Mouse (Mus musculus) kidney, postnatal 10 days (tissue): ENCODE results near the gene Cd55b.
A peak's percentile ranks its signal among the peaks of the same experiment; 100 is the strongest.
"Not testable (repeated sequence)": the region's sequence is repeated elsewhere in the genome, so short reads cannot be mapped to it uniquely, and the experiment has no call there.

Experiments used
- DNase-seq: peaks from one replicate; pipeline ENCODE4 v3.0.0; 2021; ENCODE audit warnings: mixed read lengths

The Cd55b gene

DNA sequence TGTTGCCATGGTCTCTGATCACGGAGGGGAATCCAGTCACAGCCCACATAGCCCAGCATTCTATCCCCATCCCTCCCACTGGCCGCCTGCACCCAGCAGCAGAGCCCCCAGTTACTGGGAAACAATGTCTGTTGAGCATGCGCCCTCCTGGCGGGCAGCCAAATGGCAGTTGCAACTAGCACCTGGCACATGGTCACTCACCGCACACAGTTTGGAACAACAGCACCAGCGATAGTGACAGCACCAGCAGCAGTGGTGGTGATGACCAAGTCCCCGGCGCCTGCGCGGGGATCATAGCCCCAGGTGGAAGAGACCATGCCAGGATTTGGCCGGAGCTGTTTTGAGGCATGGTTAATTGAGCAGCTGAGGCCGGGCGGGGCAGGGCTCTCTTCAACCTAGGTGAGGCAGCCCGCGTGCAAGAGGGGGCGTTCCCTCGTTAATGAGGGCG, at the start of gene Cd55b:
Gene Cd55b (minus strand): TSS at position 346 of the 448 bp plus-strand sequence.
- peak; percentile 34 for DNase-seq

DNA sequence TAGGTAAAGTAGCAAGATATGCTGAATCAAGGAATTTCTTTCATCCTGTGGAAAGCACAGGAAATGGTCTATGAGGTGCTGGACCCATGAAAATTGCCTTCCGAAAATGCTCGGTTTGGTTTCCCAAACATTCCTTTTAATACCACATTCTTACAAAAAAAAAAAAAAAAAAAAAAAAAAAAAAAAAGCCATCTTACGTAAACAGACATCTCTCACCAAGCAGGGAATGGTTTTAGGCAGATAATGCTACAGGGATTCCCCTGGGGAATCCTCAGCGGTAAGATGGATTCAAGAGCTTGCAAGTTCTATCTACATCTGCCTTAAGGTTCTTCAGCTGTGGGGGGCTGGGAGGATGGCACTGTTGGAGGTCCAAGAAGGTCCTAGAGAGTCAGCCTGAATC, 47.3 kb upstream of the Cd55b start:
- DNase-seq: no peak

DNA sequence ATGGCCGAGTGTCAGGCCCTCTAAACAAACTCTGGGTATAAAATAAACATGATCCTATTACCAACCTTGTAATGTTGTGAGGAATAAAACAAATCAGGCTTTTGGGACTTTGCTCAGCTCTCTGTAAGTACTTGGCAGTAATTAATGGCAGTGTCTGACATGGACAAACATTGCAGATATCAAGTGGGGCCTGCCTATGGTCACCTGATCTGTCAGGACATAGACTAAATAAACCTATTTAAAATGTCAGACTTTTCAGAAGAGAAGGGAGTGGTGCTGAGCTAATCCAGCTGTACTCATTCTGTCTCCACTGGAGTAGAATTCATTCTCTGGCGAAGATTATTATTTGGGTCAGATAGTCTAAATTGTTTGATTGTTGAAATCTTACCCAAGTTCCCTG, 44.6 kb upstream of the Cd55b start:
- DNase-seq: no peak

DNA sequence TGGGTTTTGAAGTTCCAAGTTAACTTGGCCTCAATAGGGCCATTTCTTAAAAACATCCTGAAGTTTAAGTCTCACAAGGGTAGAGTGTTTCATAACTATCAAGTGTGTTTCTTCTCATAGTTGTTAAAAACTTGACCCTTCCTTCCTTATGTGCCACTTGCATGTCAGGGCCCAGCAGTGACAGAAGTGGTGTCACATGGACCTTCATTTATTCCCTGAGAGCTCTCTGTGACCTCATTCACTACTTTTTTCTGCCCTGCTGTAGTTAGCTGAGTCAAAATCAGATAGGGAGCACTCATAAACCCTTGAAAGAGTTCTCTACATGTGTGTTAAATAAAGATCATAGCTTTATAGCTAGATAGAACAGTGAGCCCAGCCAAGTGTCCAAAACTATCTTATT, 41.4 kb upstream of the Cd55b start:
- DNase-seq: no peak

DNA sequence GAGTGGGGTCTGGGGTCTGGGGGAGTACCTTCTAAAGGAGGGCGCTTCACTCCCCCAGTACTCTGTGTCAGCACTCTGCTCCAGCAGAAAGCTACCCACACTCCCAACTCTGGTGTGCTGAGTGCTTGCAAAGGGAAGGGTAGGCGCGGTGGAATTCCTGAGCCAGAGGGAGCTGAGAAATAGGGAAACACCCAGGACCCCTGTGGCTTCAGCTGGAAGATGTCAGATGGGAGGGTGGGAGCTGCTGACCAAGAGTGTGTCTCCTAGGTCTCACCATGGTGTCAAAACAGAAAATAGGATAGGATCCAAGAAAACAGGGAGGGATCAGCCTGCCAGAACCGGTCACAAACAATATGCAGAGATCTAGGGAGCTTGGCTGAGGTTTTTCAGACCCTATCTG, 40.1 kb upstream of the Cd55b start:
- DNase-seq: no peak

DNA sequence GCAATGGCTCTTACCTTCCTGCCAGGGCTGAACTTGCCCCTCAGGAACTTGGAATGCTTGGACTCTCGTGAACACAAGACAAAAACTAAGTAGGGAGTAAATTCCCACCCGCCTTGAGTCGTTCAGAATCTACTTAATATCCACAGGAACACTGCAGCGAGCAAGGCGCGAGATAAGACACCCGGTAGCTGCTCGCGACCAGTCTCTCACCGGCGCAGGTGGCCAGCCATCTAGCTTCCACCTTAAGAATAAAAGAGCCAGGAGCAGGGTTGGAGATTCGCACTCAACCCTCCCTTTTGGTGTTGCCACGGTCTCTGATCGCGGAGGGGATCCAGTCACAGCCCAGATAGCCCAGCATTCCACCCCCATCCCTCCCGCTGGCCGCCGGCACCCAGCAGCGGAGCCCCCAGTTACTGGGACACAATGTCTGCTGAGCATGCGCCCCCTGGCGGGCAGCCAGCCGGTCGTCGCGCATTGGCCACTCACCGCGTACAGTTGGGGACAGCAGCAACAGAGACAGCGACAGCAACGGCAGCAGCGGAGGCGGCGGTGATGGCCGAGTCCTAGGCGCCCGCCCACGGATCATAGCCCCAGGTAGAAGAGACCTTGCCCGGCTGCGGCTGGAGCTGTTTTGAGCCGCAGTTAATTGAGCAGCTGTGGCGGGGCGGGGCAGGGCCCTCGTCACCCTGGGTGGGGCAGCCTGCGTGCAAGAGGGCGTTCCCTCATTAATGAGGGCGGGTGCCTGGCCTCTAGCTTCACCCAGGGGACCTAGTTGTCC, 39.5 kb upstream of the Cd55b start, which contains the start of gene Cd55:
Gene Cd55 (minus strand): TSS at position 661 of the 778 bp plus-strand sequence.
- peak; percentile 93 for DNase-seq

DNA sequence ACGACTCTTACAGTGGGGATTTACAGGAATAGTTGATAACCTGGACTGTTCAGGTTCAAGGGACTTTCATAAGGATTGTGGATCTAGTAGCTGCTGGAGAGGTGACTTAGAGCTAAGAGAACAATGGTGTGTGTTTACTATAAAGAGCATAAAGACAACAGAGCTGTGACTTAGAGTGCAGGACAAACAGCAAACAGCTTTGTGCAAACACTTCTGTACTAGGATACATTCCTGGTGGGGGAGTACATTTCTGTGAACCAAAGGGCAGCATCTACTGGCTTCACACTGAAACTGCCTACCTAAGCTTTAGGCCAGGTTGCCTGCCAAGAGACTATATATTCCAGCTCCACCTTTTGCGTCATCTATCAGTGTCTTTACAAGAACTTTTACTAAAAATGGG, 32.3 kb upstream of the Cd55b start:
- no peak for DNase-seq

DNA sequence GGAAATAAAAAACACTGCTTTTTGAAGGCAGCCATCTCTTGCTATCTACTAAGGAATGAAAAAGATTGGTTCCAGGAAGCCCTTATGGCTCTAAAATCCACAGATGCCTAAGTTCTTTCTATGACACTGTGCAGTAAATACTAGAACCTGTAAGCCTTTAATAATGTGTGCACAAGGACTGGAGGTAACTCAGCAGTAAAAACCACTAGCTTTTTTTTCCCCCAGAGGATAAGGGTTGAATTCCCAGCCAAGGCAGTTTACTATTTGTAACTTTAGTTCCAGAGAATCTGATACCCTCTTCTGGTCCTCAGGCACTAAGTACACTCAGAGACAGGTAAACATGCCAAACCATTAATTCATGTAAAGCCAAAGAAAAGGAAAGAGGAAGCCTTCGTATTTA, 20.1 kb upstream of the Cd55b start:
- DNase-seq: not testable (repeated sequence)

DNA sequence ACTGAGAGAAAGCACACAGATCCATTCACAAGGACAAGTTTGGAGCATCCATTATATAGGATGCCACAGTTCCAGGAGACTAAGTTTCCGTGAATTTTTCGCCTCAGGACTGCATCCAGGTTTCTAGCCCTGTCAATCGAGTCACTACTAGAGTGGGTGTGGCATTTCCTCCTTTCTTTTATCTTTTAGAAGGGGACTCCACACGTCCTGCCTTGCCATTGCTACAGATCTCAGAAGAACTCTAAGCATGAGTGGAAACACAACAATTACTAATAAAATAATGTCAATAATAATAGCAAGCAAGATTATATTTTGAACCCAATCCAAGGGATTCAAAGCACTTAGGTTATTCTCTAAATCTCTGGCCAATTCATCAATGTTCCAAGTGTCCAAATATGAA, 8.1 kb upstream of the Cd55b start:
- no peak for DNase-seq

DNA sequence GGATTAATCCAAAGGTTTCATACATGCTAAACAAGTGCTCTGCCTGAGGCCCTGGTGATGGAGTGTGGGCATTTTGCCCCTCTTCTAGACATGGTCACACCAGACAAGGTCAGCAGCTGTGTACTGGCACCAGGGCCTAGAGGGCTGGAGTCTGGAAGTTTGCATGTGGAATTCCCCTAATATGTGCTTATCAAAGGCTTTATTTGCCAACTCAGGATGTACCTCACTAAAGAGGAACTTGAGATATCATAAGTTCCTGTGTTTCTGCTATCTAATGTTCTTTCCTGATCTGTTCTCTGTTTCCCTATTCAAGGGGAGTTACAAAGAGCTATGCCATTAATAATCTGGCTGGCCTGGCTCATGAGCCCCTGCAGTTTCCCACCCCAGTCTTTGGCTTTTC, 5.9 kb upstream of the Cd55b start:
- not testable (repeated sequence) for DNase-seq

DNA sequence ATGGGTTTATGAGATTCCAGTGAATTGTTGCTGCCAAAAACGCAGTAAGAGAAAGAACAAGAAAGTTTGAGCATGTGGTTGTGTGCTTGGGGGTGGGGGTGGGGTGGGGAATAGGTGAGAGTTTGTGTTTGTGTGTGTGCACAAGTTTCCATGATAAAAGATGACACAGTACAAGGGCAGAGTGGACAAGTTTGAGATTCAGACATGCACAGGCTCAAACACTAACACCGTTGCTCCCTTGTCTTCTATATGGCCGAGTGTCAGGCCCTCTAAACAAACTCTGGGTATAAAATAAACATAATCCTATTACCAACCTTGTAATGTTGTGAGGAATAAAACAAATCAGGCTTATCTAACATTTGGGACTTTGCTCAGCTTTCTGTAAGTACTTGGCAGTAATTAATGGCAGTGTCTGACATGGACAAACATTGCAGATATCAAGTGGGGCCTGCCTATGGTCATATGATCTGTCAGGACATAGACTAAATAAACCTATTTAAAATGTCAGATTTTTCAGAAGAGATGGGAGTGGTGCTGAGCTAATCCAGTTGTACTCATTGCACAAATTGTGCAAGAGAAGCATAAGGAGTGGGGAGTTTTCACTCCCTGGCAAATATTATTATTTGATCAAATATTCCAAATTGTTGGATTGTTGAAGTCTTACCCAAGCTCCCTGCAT, 4.5 kb upstream of the Cd55b start:
- DNase-seq: not testable (repeated sequence)

DNA sequence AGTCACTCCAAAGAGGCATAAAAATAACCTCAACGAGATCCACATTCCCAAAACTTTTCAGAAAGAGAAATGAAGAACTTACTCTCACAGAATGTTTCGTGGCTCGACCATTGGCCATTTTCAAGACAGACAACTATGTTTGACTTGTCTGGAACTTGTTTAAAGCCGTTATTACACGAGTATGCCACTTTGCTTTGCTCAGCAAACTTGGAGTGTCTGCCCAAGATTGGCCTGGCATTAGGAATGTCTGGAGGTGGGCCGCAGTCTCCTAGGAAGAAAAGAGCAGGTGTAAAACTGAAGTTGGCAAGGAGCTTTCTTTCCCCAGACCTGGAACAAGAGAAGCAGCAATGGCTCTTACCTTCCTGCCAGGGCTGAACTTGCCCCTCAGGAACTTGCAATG, 776 bp downstream of the Cd55b start:
- not testable (repeated sequence) for DNase-seq

DNA sequence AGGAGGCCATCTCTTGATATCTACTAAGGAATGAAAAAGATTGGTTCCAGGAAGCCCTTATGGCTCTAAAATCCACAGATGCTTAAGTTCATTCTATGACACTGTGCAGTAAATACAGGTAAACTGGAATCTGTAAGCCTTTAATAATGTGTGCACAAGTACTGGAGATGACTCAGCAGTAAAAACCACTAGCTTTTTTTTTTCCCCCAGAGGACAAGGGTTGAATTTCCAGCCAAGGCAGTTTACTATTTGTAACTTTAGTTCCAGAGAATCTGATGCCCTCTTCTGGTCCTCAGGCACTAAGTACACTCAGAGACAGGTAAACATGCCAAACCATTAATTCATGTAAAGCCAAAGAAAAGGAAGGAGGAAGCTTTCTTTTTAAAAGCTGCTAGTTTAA, 25.7 kb downstream of the Cd55b start:
- not testable (repeated sequence) for DNase-seq

DNA sequence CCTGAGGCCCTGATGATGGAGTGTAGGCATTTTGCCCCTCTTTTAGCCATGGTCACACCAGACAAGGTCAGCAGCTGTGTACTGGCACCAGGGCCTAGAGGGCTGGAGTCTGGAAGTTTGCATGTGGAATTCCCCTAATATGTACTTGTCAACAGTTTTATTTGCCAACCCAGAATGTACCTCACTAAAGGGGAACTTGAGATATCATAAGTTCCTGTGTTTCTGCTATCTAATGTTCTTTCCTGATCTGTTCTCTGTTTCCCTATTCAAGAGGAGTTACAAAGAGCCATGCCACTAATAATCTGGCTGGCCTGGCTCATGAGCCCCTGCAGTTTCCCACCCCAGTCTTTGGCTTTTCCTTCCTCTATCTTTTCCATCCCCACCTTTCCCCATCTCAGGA, 35.5 kb downstream of the Cd55b start:
- not testable (repeated sequence) for DNase-seq

DNA sequence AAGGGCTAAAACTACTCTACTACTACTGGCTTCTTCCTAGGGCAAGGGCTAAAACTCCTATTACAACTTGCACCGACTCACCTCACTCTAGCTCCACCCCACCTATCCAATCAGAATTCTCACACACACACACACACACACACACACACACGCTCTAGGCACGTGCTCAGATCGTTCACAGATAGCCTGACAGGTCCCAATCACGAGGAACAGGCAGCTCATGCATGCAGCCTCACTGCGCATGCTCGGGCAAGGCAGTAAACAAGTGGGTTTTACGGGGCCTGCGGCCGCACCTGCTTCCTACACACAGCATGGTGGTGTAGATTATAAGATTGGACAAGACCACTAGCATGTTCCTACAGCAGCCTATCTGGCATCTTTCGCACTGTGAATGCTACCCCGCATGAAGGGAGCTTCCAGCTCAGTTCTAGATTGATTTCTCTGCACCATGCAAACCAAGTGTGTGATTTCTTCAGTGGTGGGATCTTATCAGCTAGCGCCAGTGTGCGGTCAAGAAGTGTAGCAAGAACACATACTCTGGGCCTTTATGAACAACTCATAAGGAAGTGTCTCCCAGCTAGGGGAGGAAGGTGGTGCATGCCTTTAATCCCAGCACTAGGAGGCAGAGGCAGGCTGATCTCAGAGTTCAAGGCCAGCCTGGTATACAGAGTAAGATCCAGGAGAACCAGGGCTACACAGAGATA, 44.9 kb downstream of the Cd55b start:
- no peak for DNase-seq

DNA sequence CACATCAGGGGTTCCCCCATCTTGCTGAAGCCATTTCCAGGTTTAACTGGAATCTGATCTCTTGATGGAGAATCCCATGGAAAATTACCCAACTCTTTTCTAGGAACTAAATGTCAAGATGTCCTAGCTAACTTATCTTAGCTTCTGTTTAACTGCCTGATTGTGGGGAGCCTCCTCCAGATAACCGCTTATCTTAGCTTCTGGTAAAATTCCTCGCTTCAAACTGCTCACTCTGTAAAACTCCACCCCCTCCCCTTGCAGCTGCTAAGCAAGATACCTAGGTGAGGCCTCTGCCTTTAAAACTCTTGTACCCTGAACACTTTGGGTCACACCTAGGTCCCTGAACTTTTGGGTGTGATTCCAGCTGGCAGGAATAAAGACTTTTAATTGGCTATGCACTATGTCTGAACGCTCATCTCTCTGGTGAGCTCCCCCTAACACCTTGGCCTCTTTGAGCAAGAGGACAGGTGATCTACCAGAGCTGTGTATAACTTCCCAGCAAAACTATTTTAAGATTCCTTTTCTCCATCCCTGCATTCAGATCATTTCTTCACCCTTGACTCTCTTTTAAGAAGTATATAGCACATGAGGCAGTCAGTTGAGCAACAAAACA, 48.5 kb downstream of the Cd55b start:
- DNase-seq: no peak

DNA sequence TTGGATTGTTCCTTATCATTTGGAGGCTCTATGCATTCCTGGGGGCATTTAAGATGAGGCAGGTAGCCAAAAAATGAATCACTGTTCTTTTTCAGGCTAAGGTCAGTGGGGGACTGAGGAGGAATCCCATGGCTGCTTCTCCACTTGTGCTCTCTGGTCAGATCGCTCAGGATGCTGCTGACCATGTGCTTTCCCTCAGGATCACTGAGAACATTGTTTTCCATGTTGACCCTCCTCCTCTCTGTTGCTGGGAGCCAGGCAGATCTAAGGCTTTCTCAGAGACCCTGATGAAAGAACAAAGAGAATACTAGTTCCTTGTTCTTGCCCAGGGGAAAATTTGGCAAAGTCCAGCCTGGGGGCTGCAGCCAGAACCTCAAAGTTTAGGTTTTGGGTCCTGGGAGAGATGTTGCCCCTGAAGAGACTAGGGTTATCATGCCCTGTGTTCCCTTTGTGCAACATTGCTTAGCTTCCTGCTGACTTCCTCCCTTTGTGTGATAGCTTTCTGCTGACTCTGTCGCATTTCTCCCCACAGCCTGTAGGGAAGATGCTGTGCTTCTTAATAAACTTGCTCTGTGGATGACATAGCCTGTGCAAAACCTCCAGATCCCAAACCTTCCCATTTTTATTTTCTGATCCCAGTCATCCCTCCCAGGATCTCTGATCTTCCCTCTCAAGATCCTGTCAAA, 49.3 kb downstream of the Cd55b start:
- DNase-seq: no peak

DNA sequence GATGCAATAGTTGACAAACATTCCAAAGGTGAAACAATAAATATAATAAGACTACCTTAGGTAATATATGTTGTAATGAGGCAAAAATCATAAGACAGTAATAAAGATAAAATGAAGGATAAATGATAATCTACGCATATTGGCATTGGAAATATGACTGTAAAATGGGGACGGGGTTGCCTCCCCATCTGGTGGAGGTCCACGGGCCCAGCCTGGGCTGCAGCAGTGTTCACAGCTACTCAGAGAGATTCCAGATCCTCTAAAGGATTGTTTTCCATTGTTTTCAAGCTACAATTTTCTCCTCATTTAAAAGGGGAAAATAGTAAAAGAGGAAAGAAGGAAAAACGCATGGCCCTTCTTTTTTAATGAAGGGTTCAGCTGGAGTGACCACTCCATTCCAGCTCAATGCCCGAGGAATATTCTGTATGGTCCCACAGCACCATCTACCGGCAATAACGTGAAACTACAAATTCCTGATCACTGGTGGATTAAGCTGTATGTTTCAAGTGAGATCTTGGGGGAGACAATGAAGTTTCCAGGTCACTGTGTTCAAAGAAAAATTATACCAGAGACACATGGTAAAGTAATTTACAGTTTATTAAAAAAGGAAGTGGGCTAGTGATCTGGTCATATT, 50.8 kb downstream of the Cd55b start:
- peak; percentile 59 for DNase-seq

DNA sequence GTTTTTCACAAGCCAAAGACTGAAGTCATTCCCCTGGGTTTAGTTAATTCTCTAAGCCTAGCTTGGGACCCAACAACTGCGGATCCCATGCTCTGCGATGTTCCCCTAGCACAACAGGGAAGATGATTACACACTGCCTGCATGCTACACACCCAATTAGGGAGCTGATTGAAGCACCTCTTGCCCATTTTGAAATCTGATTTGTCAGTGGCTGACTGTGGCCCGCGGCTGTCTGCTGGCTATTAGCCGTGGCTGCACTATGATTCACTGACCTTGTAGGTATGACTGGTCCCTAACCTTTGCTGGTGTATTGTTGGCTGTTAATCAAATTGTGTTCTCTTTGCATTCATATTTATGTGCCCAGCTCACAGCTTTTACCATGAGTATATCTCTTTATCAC, 51.5 kb downstream of the Cd55b start:
- DNase-seq: no peak

DNA sequence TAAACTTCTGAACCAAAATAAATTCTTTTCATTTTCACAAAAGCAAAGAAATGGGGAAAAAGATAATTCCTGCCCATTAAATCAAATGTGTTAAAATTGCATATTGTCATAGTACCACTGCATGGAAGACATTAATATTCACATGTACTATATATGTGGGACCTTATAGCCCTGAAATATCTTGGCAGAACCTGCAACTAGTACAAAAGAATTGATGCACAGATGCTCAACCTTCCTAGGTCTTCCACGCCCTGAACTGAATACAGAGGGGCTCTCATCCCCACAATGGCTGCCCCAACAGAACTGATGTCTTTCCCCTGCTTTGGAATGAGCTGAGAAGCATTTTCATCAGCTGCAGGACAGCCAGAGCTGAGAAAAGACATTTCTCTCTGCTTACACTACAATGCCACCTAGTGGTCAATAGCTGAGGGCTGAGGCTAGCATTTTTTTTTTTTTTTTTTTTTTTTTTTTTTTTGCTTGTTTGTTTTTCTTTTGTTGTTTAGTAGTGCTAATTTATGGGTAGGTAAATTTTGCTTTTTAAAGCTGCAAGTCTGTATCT, 72.7 kb downstream of the Cd55b start:
- peak; percentile 46 for DNase-seq

DNA sequence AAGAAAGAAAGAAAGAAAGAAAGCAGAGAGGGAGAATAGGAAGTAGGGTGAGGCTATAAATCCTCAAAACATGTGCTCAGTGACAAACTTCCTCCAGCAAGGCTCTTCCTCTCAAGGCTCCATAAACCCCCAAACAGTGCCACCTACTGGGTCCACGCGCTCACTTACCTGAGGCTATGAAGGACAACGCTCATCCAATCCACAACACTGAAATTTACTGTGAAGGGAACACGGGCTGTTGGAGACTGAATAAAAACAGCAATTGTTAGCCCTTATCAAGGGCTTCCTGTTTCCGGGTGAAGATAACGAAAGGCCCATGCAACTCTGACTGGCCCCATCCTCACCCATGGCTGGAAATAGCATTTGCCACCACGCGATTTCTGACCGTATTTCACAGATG, 80.4 kb downstream of the Cd55b start:
- no peak for DNase-seq
